Mouse (Mus musculus) telencephalon, adult 2 months (tissue): ENCODE results near the gene Slc26a8.
A peak's percentile ranks its signal among the peaks of the same experiment; 100 is the strongest.

Source experiments
- DNase-seq: peaks from one replicate; pipeline ENCODE4 v3.0.0-alpha.2; 2011; ENCODE audit warnings: low read depth, low spot score

Slc26a8 gene

GRCm38 (mm10) chr17:28644112-28644511 is 45.9 kb downstream of the Slc26a8 start:
- DNase-seq: no peak

DNA sequence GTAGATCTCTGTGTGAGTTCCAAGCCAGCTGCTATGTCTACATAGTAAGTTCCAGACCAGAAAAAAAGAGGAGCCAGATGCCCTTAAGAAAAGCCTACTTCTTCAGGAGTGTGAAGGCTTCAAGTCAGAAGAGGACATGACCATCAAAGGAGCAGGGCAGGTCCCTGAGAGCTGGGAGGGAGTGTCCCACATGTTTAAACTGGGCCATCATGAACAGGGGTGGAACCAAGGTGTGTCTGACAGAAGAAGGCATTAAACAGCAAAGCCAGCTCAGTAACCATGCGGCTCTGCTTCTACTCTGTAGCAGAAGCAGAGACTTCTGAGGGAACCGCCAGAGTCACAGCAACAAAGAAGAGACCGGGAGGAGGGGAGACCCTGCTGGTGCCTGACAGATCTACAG is 46.3 kb downstream of the Slc26a8 start:
- DNase-seq: no peak

DNA sequence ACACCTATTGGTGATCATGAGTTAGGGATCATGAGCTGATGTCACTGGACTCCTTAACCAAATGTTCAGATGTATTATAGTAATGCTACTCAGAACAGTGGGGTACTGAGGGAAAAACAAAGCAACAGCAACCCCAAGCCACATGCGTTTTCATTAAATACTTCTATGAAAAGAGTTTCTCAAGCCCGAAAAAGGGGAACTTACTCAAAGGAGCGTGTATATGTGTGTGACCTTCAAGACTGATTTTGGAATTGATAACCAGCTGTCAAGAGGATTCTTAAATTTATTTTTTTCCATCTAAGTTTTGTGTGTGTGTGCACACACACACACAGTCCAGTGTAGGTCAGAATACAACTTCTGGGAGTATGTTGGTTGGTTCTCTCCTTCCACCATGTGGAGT is 49.9 kb downstream of the Slc26a8 start:
- DNase-seq: no peak

DNA sequence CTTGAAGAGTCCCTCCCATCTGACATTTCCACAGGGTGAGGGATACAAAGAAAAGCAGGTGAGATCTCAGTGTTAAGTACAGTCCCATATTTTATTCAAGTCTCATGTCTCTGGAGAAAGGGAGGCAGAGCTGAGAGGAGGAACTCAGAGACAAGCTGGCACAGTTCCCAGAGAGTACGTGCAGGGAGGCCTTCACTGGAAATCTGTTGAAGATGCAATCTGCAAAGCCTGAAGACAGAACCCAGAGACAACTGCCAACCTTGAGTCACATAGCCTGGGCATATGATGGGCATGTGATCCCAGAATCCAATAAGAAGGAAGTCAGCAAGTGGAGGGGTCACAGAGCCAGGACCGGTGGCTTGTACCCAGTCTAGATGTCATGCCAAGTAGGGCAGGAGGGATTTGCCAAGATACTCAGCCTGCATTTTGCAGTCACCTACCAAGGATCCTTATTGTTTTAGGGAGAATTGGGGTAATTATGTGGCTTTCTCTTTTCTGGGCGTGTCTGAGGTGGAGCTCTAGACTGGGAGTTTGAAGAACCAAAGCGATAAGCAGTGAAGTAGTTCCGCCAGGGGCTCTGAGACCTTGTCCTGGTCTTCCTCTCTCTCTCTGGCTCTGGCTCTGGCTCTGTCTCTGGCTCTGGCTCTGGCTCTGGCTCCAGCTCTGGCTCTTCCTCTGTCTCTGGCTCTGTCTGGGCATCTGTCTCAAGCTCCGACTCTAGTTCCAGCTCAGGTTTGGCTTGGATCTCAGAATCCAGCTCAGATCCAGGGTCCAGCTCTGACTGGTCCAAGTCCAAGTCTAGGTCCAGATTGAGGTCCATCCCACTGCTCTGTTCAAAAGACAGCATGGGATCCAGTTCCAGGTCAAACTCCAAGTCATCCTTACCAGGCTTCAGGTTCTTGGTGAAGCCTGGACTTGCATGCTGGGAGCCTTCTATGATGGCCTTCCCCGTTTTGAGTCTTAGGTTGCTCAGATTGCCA is 52.0 kb downstream of the Slc26a8 start:
- peak; percentile 87 for DNase-seq

DNA sequence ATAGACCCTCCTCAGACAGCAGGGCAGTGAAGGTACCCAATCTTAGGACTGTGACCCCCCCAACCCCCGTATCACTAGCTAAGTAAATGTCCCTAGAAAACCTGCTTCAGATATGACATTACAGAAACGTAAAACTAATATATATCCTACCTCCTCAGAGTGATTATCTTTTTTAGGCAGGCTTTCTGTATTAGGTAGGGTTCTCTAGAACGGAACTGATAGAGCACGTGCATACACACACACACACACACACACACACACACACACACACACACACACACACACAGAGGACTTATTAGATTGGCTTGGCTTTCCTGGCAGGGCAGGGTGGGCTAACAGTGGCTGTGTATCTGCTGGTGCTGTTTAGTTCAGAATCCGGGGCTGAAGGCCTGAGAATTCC is 54.2 kb downstream of the Slc26a8 start:
- no peak for DNase-seq

DNA sequence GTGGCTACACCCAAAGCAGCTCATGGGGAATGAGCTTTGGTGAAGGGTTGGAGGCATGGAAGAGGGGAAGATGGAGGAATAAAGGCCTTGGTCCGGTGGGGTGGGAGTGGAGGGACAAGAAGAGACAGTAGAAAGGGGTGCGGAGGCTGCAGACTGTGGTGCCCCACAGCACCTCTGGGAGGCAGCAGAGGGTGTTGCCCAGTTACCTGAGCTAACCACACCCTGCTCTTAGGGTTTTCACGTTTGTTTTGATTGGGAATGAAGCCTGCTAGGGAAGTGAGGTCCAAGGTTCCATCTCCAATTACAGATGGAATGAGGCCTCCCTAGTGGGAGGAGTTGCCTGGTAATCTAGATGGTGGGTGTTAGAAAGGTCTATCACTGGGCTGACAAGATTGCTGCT is 60.9 kb downstream of the Slc26a8 start:
- DNase-seq: no peak

DNA sequence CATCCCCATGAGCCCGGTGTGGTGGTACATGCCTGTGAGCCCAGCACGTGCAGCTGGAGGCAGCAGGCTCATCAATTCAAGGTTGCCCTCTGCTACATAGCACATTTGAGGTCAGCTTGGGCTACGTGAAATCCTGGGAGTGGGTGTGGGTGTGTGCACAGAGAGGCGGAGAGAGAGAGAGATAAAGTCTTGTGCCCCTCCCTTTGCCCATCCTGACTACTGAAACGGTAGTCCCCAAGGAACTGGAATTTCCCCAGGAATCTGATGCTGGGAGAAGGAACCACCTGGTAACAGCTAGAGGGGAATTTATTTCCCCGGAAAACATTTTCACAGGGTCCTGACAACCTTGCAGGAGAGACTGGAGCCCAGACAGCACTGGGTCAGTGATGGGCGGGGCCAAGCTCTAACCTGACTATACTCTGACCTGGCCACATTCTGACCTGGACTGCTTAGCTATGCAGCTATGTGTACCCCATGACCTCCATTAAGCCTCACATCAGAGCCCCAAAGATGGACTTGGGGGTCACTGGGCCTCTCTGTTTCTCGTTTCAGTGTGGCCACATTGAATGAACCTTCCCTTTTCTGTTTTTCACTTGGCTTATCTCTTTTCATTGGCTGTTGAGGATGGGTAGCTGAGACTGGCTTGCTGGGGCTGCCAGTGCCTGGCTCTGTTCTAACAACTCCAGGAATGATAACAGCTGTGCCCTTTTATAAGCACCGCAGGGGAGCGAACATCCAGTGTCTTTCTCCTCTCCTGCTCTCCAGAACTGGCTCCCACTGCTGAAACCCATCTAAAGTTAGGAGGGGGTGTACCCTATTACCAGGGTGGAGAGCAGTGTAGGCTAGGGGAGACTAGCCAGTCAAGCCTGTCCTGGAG is 61.5 kb downstream of the Slc26a8 start:
- no peak for DNase-seq

GRCm38 (mm10) chr17:28626937-28627336 is 63.1 kb downstream of the Slc26a8 start:
- DNase-seq: peak; percentile 93

GRCm38 (mm10) chr17:28625327-28625726 is 64.7 kb downstream of the Slc26a8 start:
- no peak for DNase-seq

GRCm38 (mm10) chr17:28624841-28625240 is 65.2 kb downstream of the Slc26a8 start:
- DNase-seq: peak; percentile 77

- DNase-seq: no peak
Observed at GRCm38 (mm10) chr17:28622300-28622759, 67.7 kb downstream of the Slc26a8 start, which contains the start of gene Srpk1. Gene Srpk1 (minus strand): TSS chr17:28622709.

- no peak for DNase-seq
Observed at GRCm38 (mm10) chr17:28621381-28622299, 68.4 kb downstream of the Slc26a8 start.

GRCm38 (mm10) chr17:28618775-28619174 is 71.3 kb downstream of the Slc26a8 start:
- no peak for DNase-seq

- no peak for DNase-seq
Observed at GRCm38 (mm10) chr17:28618124-28618523, 71.9 kb downstream of the Slc26a8 start.

GRCm38 (mm10) chr17:28617636-28618035 is 72.4 kb downstream of the Slc26a8 start:
- DNase-seq: no peak

GRCm38 (mm10) chr17:28615332-28615731 is 74.7 kb downstream of the Slc26a8 start:
- DNase-seq: no peak

DNA sequence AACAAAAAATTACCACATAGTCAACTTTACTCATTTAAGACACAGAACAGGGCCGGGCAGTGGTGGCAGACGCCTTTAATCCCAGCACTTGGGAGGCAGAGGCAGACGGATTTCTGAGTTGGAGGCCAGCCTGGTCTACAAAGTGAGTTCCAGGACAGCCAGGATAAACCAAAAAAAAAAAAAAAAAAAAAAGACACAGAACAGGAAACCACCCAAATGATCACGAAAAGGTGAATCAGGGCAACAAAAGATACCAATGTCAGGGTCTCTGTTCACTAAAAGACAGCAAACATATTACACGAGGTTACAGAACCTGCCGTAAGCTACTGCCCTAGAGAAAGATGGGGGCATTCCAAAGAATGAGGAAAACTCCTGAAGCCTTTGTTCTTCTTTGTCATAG is 76.9 kb downstream of the Slc26a8 start:
- DNase-seq: no peak

DNA sequence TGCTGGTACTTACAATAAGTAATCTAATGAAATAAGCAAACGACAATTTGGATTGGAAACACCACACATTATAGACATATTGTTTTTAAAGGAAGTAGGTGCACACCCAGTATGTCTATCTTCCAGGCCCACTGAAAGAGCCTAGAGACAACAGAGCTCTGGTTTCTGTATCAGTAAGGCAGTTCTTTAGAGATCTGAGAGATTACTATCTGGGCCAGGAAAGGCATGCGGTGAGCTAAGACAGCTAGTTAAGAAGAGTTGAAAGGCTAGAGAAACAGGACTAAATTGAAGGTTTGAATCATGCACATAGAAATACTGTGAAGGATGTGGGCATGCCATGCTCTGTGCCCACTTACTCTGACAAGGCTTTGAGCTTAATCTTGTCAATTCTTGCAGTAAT is 77.4 kb downstream of the Slc26a8 start:
- no peak for DNase-seq

DNA sequence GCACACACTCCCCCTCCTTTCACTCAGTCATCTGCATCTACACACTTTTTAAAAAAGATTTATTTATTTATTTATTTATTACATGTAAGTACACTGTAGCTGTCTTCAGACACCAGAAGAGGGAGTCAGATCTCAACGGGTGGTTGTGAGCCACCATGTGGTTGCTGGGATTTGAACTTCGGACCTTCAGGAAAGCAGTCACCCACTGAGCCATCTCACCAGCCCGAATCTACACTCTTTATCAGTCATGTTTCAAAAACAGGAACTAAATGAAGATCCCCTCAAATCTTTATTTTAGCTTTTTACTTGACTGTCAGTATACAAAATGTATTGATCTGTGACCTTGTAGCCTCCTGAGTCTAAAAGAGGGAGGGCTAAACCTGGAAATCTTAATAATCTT is 80.5 kb downstream of the Slc26a8 start:
- DNase-seq: no peak

DNA sequence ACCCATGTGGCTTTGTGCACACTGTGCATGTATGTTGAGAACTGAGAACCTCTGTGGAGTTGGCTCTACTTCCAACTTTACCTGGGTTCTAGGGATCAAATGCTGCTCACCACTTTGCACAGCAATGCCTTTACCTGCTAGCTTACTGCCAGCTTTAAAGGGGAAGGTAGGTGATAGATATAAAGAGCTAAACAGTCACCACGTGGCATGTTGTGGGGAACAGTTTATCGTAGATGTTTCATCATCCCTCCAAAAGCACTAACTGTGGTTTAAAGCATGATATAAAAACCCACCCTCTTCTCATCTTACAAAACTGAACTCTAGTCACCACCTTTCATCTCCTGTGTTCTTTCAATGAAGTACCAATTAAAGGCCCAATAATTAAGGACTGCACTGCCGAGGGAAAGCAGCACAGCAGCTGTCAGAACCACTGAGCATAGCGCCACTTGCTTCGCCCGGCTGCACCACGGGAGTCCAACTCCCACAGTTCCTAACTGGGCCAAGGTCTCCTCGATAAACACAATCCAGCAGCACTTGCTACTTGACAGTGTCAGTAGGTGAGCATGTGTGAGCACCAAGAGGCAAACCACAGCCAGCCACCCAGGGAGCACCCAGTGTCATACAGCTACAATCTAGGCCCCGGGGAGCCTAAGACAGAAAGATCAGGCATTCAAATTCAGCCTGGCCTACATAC is 88.3 kb downstream of the Slc26a8 start:
- no peak for DNase-seq

- no peak for DNase-seq
Observed at GRCm38 (mm10) chr17:28600780-28601179, 89.3 kb downstream of the Slc26a8 start.
